Mouse (Mus musculus): ENCODE data around the gene Psmc3. TPM values are rescaled to one million over a fixed set of nuclear protein-coding genes. Genes with fewer than 3 reads are reported as not detected.

Psmc3 gene
- total RNA-seq, 1 experiment, result 262 TPM

- Histone ChIP-seq H3K27ac (ENCODE audit: insufficient read depth, low read depth, low read length, poor library complexity, severe bottlenecking) (peak within 1 kb of the TSS; percentile 6; the same call in 1 of the 2 replicates), H3K4me3 (ENCODE audit: insufficient read depth in 1 of 2, low read depth in 1 of 2, low read length in 2 of 2, poor library complexity in 1 of 2, severe bottlenecking in 1 of 2) (peak within 1 kb of the TSS; percentile 73 to 84), H3K36me3 (ENCODE audit: control insufficient read depth, insufficient read depth, low read length, poor library complexity, severe bottlenecking) (no peaks in the 10 kb centered on the region; the same call in 1 of the 2 replicates), H3K9me3 (ENCODE audit: control insufficient read depth, insufficient read depth, low read depth, low read length) (no peaks in the 10 kb centered on the region), H3K4me1 (ENCODE audit: control insufficient read depth in 2 of 2, insufficient read depth in 2 of 2, low read length in 2 of 2, poor library complexity in 1 of 2) (peaks cover 0 to 9% of the 10 kb centered on the region in 2 experiments; a peak in 2 of 4 replicates), H3K9ac (ENCODE audit: insufficient read depth, low read depth, low read length, poor library complexity, severe bottlenecking) (peak within 1 kb of the TSS; percentile 79)
- in situ Hi-C loops (cut with MboI; ENCODE audit: low sequenced_read_pairs in 2 of 2, unreplicated experiment in 2 of 2), result no loop called here
- TF ChIP-seq ZC3H11A (IDR thresholded peaks at IDR 0.05; ENCODE audit: borderline replicate concordance, low read depth, low read length) (no peak), HCFC1 (IDR thresholded peaks at IDR 0.05; ENCODE audit: borderline replicate concordance, insufficient read depth, low read length) (peak; percentile 94)
- peak; percentile 81 for DNase-seq (ENCODE audit: low read depth, low spot score)
Observed at GRCm38 (mm10) chr2:91070076-91070800, 16.4 kb downstream of the Psmc3 start, which contains the start of gene Slc39a13. Gene Slc39a13, minus strand, starts transcription at chr2:91070417.

GRCm38 (mm10) chr2:91071059-91071458, 17.2 kb downstream of the Psmc3 start:
- Histone ChIP-seq H3K9ac (ENCODE audit: insufficient read depth, low read depth, low read length, poor library complexity, severe bottlenecking) (peak overlapping the region; percentile 79), H3K4me1 (ENCODE audit: control insufficient read depth in 2 of 2, insufficient read depth in 2 of 2, low read length in 2 of 2, poor library complexity in 1 of 2) (peaks cover 0 to 9% of the 10 kb centered on the region in 2 experiments; a peak in 2 of 4 replicates), H3K36me3 (ENCODE audit: control insufficient read depth, insufficient read depth, low read length, poor library complexity, severe bottlenecking) (no peaks in the 10 kb centered on the region; the same call in 1 of the 2 replicates), H3K4me3 (ENCODE audit: insufficient read depth in 1 of 2, low read depth in 1 of 2, low read length in 2 of 2, poor library complexity in 1 of 2, severe bottlenecking in 1 of 2) (peak overlapping the region; percentile 73 to 84), H3K27ac (ENCODE audit: insufficient read depth, low read depth, low read length, poor library complexity, severe bottlenecking) (no peak overlapping the region), H3K9me3 (ENCODE audit: control insufficient read depth, insufficient read depth, low read depth, low read length) (no peaks in the 10 kb centered on the region)
- in situ Hi-C loops (cut with MboI; ENCODE audit: low sequenced_read_pairs in 2 of 2, unreplicated experiment in 2 of 2), result no loop called here
- TF ChIP-seq HCFC1 (IDR thresholded peaks at IDR 0.05; ENCODE audit: borderline replicate concordance, insufficient read depth, low read length) (no peak), ZC3H11A (IDR thresholded peaks at IDR 0.05; ENCODE audit: borderline replicate concordance, low read depth, low read length) (no peak), MAFK (IDR thresholded peaks at IDR 0.05; ENCODE audit: insufficient read depth, low read depth, low read length) (no peak), ZNF384 (IDR thresholded peaks at IDR 0.05; ENCODE audit: low read depth, low read length) (no peak), CHD2 (IDR thresholded peaks at IDR 0.05; ENCODE audit: low read depth, low read length) (no peak)
- no peak for DNase-seq (ENCODE audit: low read depth, low spot score)

GRCm38 (mm10) chr2:91072092-91072491, 18.3 kb downstream of the Psmc3 start:
- no peaks in the 10 kb centered on the region for H3K9me3 ChIP-seq (ENCODE audit: control insufficient read depth, insufficient read depth, low read depth, low read length)
- DNase-seq (ENCODE audit: low read depth, low spot score), result no peak
- no peaks in the 10 kb centered on the region for H3K36me3 ChIP-seq (ENCODE audit: control insufficient read depth, insufficient read depth, low read length, poor library complexity, severe bottlenecking)
- TF ChIP-seq ZC3H11A (IDR thresholded peaks at IDR 0.05; ENCODE audit: borderline replicate concordance, low read depth, low read length), result no peak
- no peak for TF ChIP-seq MAFK (IDR thresholded peaks at IDR 0.05; ENCODE audit: insufficient read depth, low read depth, low read length)
- TF ChIP-seq CHD2 (IDR thresholded peaks at IDR 0.05; ENCODE audit: low read depth, low read length), result no peak
- no peak overlapping the region for H3K9ac ChIP-seq (ENCODE audit: insufficient read depth, low read depth, low read length, poor library complexity, severe bottlenecking)
- H3K4me3 ChIP-seq (ENCODE audit: insufficient read depth in 1 of 2, low read depth in 1 of 2, low read length in 2 of 2, poor library complexity in 1 of 2, severe bottlenecking in 1 of 2), result no peak overlapping the region
- in situ Hi-C loops (cut with MboI; ENCODE audit: low sequenced_read_pairs in 2 of 2, unreplicated experiment in 2 of 2), result no loop called here
- H3K27ac ChIP-seq (ENCODE audit: insufficient read depth, low read depth, low read length, poor library complexity, severe bottlenecking), result no peak overlapping the region
- peaks cover 0 to 9% of the 10 kb centered on the region in 2 experiments; a peak in 2 of 4 replicates for H3K4me1 ChIP-seq (ENCODE audit: control insufficient read depth in 2 of 2, insufficient read depth in 2 of 2, low read length in 2 of 2, poor library complexity in 1 of 2)

GRCm38 (mm10) chr2:91077957-91078313, 24.1 kb downstream of the Psmc3 start:
- H3K36me3 ChIP-seq (ENCODE audit: control insufficient read depth, insufficient read depth, low read length, poor library complexity, severe bottlenecking), result no peaks in the 10 kb centered on the region
- in situ Hi-C loops (cut with MboI; ENCODE audit: low sequenced_read_pairs in 2 of 2, unreplicated experiment in 2 of 2), result no loop called here
- H3K9me3 ChIP-seq (ENCODE audit: control insufficient read depth, insufficient read depth, low read depth, low read length), result no peaks in the 10 kb centered on the region
- DNase-seq (ENCODE audit: low read depth, low spot score), result no peak
- no peak overlapping the region for H3K27ac ChIP-seq (ENCODE audit: insufficient read depth, low read depth, low read length, poor library complexity, severe bottlenecking)
- TF ChIP-seq HCFC1 (IDR thresholded peaks at IDR 0.05; ENCODE audit: borderline replicate concordance, insufficient read depth, low read length) (no peak), MAFK (IDR thresholded peaks at IDR 0.05; ENCODE audit: insufficient read depth, low read depth, low read length) (no peak), CHD2 (IDR thresholded peaks at IDR 0.05; ENCODE audit: low read depth, low read length) (no peak), ZNF384 (IDR thresholded peaks at IDR 0.05; ENCODE audit: low read depth, low read length) (no peak), ZC3H11A (IDR thresholded peaks at IDR 0.05; ENCODE audit: borderline replicate concordance, low read depth, low read length) (no peak)
- H3K4me3 ChIP-seq (ENCODE audit: insufficient read depth in 1 of 2, low read depth in 1 of 2, low read length in 2 of 2, poor library complexity in 1 of 2, severe bottlenecking in 1 of 2), result peak overlapping the region in 1 of 2 experiments; percentile 52; a peak in 1 of 4 replicates
- H3K9ac ChIP-seq (ENCODE audit: insufficient read depth, low read depth, low read length, poor library complexity, severe bottlenecking), result no peak overlapping the region
- H3K4me1 ChIP-seq (ENCODE audit: control insufficient read depth in 2 of 2, insufficient read depth in 2 of 2, low read length in 2 of 2, poor library complexity in 1 of 2), result peaks cover 0 to 2% of the 10 kb centered on the region in 2 experiments; a peak in 2 of 4 replicates

Measured in ES-E14 (cell line).